Mouse (Mus musculus) hindbrain, embryonic 16.5 days (tissue): ENCODE results near the gene Mafk. TPM values are rescaled to one million over a fixed set of nuclear protein-coding genes. Genes with fewer than 3 reads are reported as not detected.

Source experiments
- ATAC-seq: fragments of 200-750 bp; cut with Nextera tagmentation; 2 replicates; pipeline ENCODE4 v1.8.0; 2017; ENCODE audit warnings: moderate TSS enrichment, moderate library complexity
- H3K27ac ChIP-seq: fragments of 300-500 bp; sonication (generic); 2 replicates; pipeline ENCODE4 v1.5.1; 2014; ENCODE audit warnings: low read depth, mild to moderate bottlenecking, control low read depth, low read length, moderate library complexity
- H3K27me3 ChIP-seq: fragments of 300-500 bp; sonication (generic); replicated peaks from 2 replicates; pipeline ENCODE4 v1.6.1; 2014; ENCODE audit warnings: low read length; ENCODE audit not compliant: control insufficient read depth, insufficient read depth
- H3K36me3 ChIP-seq: fragments of 300-500 bp; sonication (generic); 2 replicates; pipeline ENCODE4 v1.6.1; 2014; ENCODE audit warnings: mild to moderate bottlenecking, low read length, moderate library complexity, mixed read lengths; ENCODE audit not compliant: control insufficient read depth, insufficient read depth
- H3K4me1 ChIP-seq: fragments of 300-500 bp; sonication (generic); 2 replicates; pipeline ENCODE4 v1.6.1; 2014; ENCODE audit warnings: low read depth, low read length; ENCODE audit not compliant: control insufficient read depth, insufficient read depth
- H3K4me2 ChIP-seq: fragments of 300-500 bp; sonication (generic); 2 replicates; pipeline ENCODE4 v1.6.1; 2014; ENCODE audit warnings: mild to moderate bottlenecking, low read length, control low read depth, moderate library complexity
- H3K4me3 ChIP-seq: fragments of 300-500 bp; sonication (generic); 2 replicates; pipeline ENCODE4 v1.5.1; 2014; ENCODE audit warnings: mild to moderate bottlenecking, low read length, control low read depth, moderate library complexity
- H3K9ac ChIP-seq: fragments of 300-500 bp; sonication (generic); 2 replicates; pipeline ENCODE4 v1.6.1; 2014; ENCODE audit warnings: low read depth, mild to moderate bottlenecking, control low read depth, low read length, moderate library complexity
- H3K9me3 ChIP-seq: fragments of 300-500 bp; sonication (generic); 2 replicates; pipeline ENCODE4 v1.6.1; 2014; ENCODE audit warnings: mild to moderate bottlenecking, low read length, moderate library complexity; ENCODE audit not compliant: control insufficient read depth
- WGBS: fragments of 180-500 bp; shearing (Covaris S2); extraction: QIAGEN DNeasy Blood & Tissue Kit; methylation state at CpG from one replicate; pipeline ENCODE4 v1.1.7; 2014; 5-methylcytosine and 5-hydroxymethylcytosine counted together
- polyA plus RNA-seq: library from polyadenylated mRNA; unstranded; fragments of >200 nt; fragmentation: Nextera tagmentation; extraction: Ambion mirVana; gene quantifications from 2 replicates; pipeline ENCODE4 v1.2.1, GENCODE M21; 2015

Gene Mafk
- polyA plus RNA-seq, 1 experiment from 2014 or later = 12.1 TPM

GRCm38 (mm10) chr5:139812398-139813125 lies 21.2 kb downstream of the Mafk start:
- H3K27ac ChIP-seq = no peak overlapping the region
- 67% methylated on average over 20 of the region's 20 CpGs for WGBS
- no peaks in the 10 kb centered on the region for H3K4me1 ChIP-seq
- no peak for ATAC-seq
- no peak overlapping the region for H3K4me3 ChIP-seq
- no peak overlapping the region for H3K9ac ChIP-seq
- H3K4me2 ChIP-seq = no peak overlapping the region
- H3K36me3 ChIP-seq = no peaks in the 10 kb centered on the region
- peaks cover 12% of the 10 kb centered on the region for H3K27me3 ChIP-seq
- H3K9me3 ChIP-seq = no peaks in the 10 kb centered on the region

GRCm38 (mm10) chr5:139813126-139813490 lies 21.8 kb downstream of the Mafk start:
- H3K4me1 ChIP-seq = no peaks in the 10 kb centered on the region
- H3K9ac ChIP-seq = no peak overlapping the region
- H3K4me3 ChIP-seq = no peak overlapping the region
- no peaks in the 10 kb centered on the region for H3K36me3 ChIP-seq
- ATAC-seq = no peak
- H3K9me3 ChIP-seq = no peaks in the 10 kb centered on the region
- 37% methylated on average over 10 of the region's 10 CpGs for WGBS
- no peak overlapping the region for H3K4me2 ChIP-seq
- H3K27me3 ChIP-seq = peaks cover 12% of the 10 kb centered on the region
- no peak overlapping the region for H3K27ac ChIP-seq

GRCm38 (mm10) chr5:139813963-139814381 lies 22.7 kb downstream of the Mafk start:
- H3K36me3 ChIP-seq = no peaks in the 10 kb centered on the region
- 9% methylated on average over 8 of the region's 13 CpGs for WGBS
- no peak overlapping the region for H3K9ac ChIP-seq
- no peak for ATAC-seq
- H3K4me1 ChIP-seq = no peaks in the 10 kb centered on the region
- no peak overlapping the region for H3K27ac ChIP-seq
- no peak overlapping the region for H3K4me2 ChIP-seq
- H3K4me3 ChIP-seq = no peak overlapping the region
- no peaks in the 10 kb centered on the region for H3K9me3 ChIP-seq
- H3K27me3 ChIP-seq = peaks cover 12% of the 10 kb centered on the region

- Histone ChIP-seq H3K4me2 (no peak overlapping the region), H3K27ac (no peak overlapping the region), H3K4me3 (no peak overlapping the region), H3K27me3 (peaks cover 12% of the 10 kb centered on the region), H3K9me3 (no peaks in the 10 kb centered on the region), H3K4me1 (no peaks in the 10 kb centered on the region), H3K9ac (no peak overlapping the region), H3K36me3 (no peaks in the 10 kb centered on the region)
- no peak for ATAC-seq
- 56% methylated on average over 6 of the region's 6 CpGs for WGBS
Measured at GRCm38 (mm10) chr5:139815964-139816363, 24.7 kb downstream of the Mafk start.

- no peak overlapping the region for H3K27ac ChIP-seq
- H3K9ac ChIP-seq = no peak overlapping the region
- no peaks in the 10 kb centered on the region for H3K9me3 ChIP-seq
- peaks cover 12% of the 10 kb centered on the region for H3K27me3 ChIP-seq
- ATAC-seq = no peak
- H3K4me3 ChIP-seq = no peak overlapping the region
- no peaks in the 10 kb centered on the region for H3K36me3 ChIP-seq
- no peak overlapping the region for H3K4me2 ChIP-seq
- no peaks in the 10 kb centered on the region for H3K4me1 ChIP-seq
Measured at GRCm38 (mm10) chr5:139816445-139816844, 25.1 kb downstream of the Mafk start.

- H3K36me3 ChIP-seq = peaks cover 6% of the 10 kb centered on the region; the same call in 1 of the 2 replicates
- H3K9ac ChIP-seq = no peak overlapping the region
- no peak overlapping the region for H3K4me2 ChIP-seq
- WGBS = 7% methylated on average over 1 of the region's 1 CpGs
- no peak overlapping the region for H3K27ac ChIP-seq
- H3K4me1 ChIP-seq = no peaks in the 10 kb centered on the region
- H3K27me3 ChIP-seq = peaks cover 12% of the 10 kb centered on the region
- no peak overlapping the region for H3K4me3 ChIP-seq
- ATAC-seq = no peak
- no peaks in the 10 kb centered on the region for H3K9me3 ChIP-seq
Measured at GRCm38 (mm10) chr5:139817292-139817691, 26.0 kb downstream of the Mafk start.

GRCm38 (mm10) chr5:139818056-139818455 lies 26.7 kb downstream of the Mafk start:
- 92% methylated on average over 3 of the region's 3 CpGs for WGBS
- no peaks in the 10 kb centered on the region for H3K9me3 ChIP-seq

GRCm38 (mm10) chr5:139818801-139819200 lies 27.5 kb downstream of the Mafk start:
- Histone ChIP-seq H3K9me3 (no peaks in the 10 kb centered on the region), H3K9ac (no peak overlapping the region), H3K4me2 (no peak overlapping the region), H3K36me3 (peaks cover 19% of the 10 kb centered on the region; the same call in 1 of the 2 replicates), H3K4me3 (no peak overlapping the region), H3K27ac (no peak overlapping the region), H3K4me1 (no peaks in the 10 kb centered on the region), H3K27me3 (peaks cover 7% of the 10 kb centered on the region)
- WGBS = 60% methylated on average over 4 of the region's 4 CpGs
- no peak for ATAC-seq

More at GRCm38 (mm10) chr5:139818056-139818455, 26.7 kb downstream of the Mafk start:
- Histone ChIP-seq H3K4me3 (no peak overlapping the region), H3K4me2 (no peak overlapping the region), H3K9ac (no peak overlapping the region), H3K36me3 (peaks cover 12% of the 10 kb centered on the region; the same call in 1 of the 2 replicates), H3K27ac (no peak overlapping the region), H3K4me1 (no peaks in the 10 kb centered on the region), H3K27me3 (peaks cover 12% of the 10 kb centered on the region)
- no peak for ATAC-seq

- H3K4me3 ChIP-seq = no peak within 1 kb of the TSS
- no peak within 1 kb of the TSS for H3K27ac ChIP-seq
- peaks cover under 1% of the 10 kb centered on the region; the same call in 1 of the 2 replicates for H3K4me1 ChIP-seq
- H3K36me3 ChIP-seq = peaks cover 22% of the 10 kb centered on the region; the same call in 1 of the 2 replicates
- H3K27me3 ChIP-seq = peaks cover 1% of the 10 kb centered on the region; the same call in 1 of the 2 replicates
- H3K4me2 ChIP-seq = no peak within 1 kb of the TSS
- no peaks in the 10 kb centered on the region for H3K9me3 ChIP-seq
- ATAC-seq = no peak
- 83% methylated on average over 8 of the region's 9 CpGs for WGBS
- no peak within 1 kb of the TSS for H3K9ac ChIP-seq
Measured at GRCm38 (mm10) chr5:139819538-139820181, 28.3 kb downstream of the Mafk start, which contains the start of gene Tmem184a. Tmem184a (minus strand) TSS chr5:139819917.
